Mouse (Mus musculus) A20 (cell line): ENCODE results near the gene Pdzrn4.

Experiments used
- DNase-seq: peaks from one replicate; pipeline ENCODE4 v3.0.0-alpha.2; 2011; ENCODE audit warnings: low read depth, low spot score

The Pdzrn4 gene

GRCm38 (mm10) chr15:92704146-92704545 lies 307.5 kb downstream of the Pdzrn4 start:
- DNase-seq: no peak

DNA sequence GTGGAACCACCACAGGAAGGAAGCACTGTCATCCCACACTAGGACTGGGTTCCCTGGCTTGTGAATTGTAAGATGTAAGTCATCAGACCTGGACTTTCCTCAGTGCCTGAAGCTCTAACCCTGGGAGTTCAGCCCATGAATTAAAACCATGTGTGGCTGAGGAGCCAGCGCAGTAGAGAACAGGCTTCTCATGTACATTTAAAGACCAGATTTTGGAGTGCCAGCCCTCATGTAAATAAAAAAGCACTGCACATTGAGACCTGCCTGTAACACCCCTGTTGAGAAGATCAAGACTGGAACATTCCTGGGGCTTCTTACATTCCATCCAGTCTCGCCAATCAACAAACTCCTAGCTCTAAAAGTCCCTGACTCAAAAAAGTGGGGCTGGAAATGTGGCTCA lies 342.0 kb downstream of the Pdzrn4 start:
- DNase-seq: no peak

DNA sequence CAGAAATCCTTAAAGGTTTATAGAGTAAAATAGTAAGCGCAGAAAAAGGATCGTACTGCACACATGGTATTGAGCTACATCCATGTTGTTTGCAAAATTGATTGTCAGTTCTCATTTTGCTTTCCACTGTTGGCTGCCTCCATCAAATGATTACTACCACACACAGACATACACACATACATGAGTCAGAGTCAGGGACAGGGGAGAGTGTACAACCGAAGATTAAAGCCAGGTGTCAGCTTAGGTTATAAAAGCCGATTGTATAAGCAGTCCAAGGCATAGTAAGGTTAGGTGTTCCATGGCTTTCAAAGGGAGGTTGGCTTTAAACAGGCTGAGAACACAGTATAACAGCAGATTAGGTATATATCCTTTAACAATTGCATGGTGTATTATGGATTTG lies 343.2 kb downstream of the Pdzrn4 start:
- no peak for DNase-seq

GRCm38 (mm10) chr15:92743624-92744023 lies 346.9 kb downstream of the Pdzrn4 start:
- no peak for DNase-seq

DNA sequence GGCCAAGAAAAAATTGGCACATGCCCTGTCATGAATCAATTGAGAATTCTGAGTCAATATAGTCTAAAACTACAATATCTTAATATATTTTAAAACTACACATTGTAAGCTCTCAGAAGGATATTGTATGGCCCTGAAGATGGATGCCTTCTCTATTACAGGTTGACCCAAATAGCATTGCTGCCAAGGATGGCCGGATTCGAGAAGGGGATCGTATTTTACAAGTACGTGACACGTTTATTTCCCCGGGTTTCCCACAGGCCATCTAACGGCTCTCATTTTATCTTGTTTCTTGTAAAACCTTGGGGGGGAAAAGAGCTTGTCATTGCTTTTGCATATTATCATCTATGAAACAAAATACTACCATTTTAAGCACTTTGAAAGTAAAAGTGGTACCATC lies 349.4 kb downstream of the Pdzrn4 start:
- DNase-seq: no peak

- no peak for DNase-seq
Measured at GRCm38 (mm10) chr15:92752167-92752566, 355.5 kb downstream of the Pdzrn4 start.

DNA sequence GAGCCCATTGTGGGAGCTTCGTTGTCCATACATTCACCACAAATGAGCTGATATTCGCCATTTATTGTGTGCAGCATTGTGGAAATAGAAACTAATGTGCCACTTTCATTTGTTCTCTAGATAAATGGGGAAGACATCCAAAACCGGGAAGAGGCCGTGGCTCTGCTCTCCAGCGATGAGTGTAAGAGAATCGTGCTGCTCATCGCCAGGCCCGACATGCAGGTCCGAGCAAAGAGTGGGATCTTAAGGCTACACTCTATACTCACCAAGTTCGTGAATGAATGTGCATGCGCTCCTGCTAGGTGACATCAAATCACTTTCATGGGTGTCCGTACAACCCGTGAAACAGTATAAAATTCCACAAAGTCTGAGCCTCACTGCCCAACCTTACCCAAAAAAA lies 355.9 kb downstream of the Pdzrn4 start:
- no peak for DNase-seq

DNA sequence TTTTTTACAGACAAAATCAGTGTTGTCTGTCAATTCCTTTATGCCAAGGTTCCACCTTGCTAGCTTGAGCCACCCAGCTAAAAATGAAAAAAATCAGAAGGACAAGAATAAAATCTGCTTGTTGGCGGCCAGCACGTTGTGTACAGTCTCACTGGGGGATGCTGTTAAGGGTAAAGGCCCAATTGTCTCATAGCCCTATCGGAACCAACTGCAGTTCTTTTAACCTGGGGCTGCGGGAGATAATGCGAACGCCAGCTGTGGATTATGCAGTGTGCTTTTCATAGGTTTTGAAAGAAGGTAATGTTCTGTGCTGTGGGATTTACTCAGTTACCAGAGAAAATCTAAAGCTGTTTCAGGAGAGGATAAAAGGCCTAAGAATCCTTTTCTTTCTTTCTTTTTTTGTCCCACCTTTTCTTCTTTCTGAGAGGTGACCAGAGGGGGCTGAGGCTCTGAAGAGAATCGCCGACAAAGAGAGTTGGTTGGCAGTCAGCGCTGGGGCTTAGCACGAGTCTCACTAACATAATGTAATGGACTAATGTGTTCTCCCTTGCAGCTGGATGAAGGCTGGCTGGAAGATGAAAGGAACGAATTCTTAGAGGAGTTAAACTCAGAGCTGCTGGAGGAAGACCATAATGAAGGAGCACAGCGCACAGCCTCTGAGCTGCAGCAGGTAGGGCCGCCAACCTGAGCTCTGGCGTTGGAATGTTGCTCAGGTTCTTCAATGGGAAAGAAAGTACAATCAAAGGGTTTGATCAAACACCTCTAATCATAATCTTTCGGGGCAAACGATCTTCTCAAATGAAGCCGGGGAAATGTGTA lies 360.6 kb downstream of the Pdzrn4 start:
- no peak for DNase-seq

GRCm38 (mm10) chr15:92759001-92759400 lies 362.3 kb downstream of the Pdzrn4 start:
- DNase-seq: no peak

GRCm38 (mm10) chr15:92763303-92763702 lies 366.6 kb downstream of the Pdzrn4 start:
- no peak for DNase-seq

DNA sequence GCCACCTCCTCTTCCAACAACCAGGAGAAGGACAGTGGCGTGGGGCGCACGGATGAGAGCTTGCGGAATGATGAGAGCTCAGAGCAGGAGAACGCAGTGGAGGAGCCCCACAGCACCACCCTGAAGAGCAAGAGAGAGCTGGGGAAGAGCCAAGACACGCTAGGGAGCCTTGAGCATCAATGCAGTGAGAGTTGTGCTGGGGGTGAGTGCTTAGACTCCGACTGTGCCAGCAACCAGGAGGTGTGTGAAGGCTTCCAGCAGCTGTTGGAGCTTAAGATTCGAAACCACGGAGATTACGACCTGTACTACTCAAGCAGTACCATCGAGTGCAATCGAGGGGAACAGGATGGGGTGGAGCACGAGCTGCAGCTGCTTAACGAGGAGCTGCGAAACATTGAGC lies 372.9 kb downstream of the Pdzrn4 start:
- DNase-seq: no peak

DNA sequence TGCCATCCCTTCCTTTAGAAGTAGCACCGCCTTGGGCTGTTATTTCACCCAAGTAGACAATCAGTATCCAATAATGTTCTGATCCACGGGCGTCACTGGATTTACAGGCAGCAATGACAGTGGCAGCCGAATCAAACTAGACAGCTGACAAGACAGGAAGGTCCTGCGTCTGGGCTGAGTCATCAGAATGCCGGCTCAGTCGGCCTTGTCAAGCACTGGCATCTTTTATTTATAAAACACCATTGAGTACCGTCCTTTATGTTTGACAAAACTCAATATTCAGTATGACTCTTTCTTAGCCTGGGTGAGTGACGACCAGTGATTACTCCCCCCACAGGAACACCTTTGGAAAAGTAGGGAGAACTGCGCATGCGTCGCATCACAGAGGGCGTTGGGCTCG lies 391.4 kb downstream of the Pdzrn4 start:
- no peak for DNase-seq

DNA sequence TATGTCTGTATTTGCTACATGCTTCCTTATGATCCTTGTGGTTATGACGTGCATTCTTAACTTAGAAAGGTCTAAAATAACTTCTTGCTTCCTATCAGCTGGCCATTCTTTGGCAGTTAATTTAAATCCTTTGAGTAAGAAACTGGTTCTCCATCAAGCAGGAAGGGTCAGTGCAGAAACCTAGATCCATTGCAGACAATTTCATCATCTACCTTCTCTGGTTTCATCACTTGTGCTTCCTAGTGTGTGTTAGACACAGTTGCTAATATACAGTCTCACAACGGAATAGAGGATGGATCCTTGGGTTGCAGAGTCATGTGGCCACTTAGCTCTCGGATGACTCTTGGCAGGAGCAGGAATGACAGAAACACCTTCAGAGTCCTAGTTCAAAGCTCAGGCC lies 397.6 kb downstream of the Pdzrn4 start:
- DNase-seq: no peak

GRCm38 (mm10) chr15:92805934-92806333 lies 409.3 kb downstream of the Pdzrn4 start:
- no peak for DNase-seq

DNA sequence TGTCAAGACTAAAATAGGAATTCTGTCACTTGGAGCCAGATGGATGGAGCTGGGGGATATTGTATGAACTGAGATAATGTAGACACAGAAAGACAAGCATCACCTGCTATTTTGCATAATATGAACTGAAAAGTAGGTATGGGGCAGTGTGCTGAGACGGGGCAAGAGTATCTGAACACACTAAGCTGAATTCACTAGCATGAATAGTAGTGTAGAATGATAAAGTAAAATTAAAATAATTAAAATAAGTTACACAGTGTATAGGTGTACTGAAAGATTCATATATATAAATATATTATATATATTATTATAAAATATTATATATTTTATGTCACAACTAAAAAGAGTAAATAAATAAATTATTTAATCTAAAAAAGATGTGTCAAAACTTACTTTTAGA lies 409.7 kb downstream of the Pdzrn4 start:
- no peak for DNase-seq
